Mouse (Mus musculus): ENCODE results near the gene Rasl10a. TPM values are rescaled to one million over a fixed set of nuclear protein-coding genes. Genes with fewer than 3 reads are reported as not detected.

Rasl10a gene
- polyA plus RNA-seq, 1 experiment from 2014 or later, result 1.1 TPM

DNA sequence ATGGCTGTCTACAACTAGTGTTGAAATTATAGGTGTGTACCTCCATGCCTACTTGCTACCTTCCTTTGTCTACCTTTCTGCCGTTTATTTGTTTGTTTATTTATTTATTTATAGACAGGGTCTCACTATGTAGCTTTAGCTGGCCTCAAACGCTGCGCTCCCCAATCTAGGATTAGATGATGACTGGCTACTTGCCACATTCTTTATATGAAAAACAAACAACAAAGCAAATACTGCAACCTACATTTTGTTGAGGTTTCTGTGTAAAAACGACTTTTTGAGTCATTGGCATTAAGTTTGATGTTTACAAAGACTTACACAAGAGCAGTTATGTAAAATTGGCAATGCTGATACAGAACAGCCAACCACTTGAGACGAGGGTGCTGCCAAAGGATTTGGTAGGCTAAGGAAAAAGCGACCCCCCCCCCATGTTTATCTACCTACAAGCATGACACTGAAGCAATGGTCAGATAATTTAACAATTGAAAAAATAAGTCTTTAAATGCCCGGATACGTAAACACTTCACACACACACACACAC is 38.6 kb downstream of the Rasl10a start:
- Histone ChIP-seq H3K9ac (peak overlapping the region; percentile 90), H3K9me3 (no peaks in the 10 kb centered on the region), H3K27ac (no peak overlapping the region), H3K4me2 (replicated peaks) (peak overlapping the region; percentile 83), H3K4me1 (peaks cover 25% of the 10 kb centered on the region), H3K4me3 (peak overlapping the region; percentile 69), H3K27me3 (no peaks in the 10 kb centered on the region), H3K36me3 (peaks cover 18% of the 10 kb centered on the region)
- 71% methylated on average over 8 of the region's 8 CpGs for WGBS
- no peak for ATAC-seq (ENCODE audit: insufficient number of reproducible peaks, insufficient read depth, low FRiP score, low TSS enrichment)

DNA sequence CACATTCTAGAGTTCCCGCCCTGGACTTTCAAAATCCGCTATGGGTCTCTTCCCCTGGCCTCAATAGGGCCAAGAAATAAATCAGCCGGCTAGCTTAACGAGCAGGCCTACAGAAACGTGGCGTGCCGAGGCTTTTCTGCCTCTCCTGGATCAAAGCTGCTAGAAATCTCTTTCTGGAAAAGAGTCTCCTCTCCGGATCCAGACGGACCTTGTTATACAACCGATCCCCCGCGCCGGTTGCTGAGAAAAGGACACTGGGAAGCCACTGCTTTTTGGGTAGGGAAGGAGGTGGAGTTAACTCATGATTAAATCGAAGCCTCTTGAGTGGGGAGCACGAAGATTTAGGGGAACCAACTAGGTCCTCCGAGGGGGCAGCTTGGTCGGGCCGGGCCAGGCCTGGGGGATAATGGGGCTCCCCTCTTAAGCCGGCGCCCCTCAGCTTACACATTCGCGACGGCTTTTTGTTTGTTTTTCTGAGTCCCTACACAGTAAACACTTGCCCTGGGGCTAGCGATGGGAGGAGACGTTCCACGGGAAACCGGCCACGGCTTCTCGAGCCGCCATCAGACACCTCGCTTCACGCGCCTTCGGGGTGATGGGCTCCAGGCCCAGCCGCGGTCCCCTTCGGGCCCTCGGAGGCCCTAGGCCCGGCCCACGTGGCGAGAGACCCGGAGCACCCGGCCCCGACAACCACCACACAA is 40.3 kb downstream of the Rasl10a start:
- Histone ChIP-seq H3K4me2 (replicated peaks) (peak overlapping the region; percentile 83), H3K4me1 (peaks cover 25% of the 10 kb centered on the region), H3K27ac (peak overlapping the region; percentile 97), H3K9me3 (no peaks in the 10 kb centered on the region), H3K4me3 (peak overlapping the region; percentile 69), H3K27me3 (no peaks in the 10 kb centered on the region), H3K9ac (peak overlapping the region; percentile 90), H3K36me3 (peaks cover 11% of the 10 kb centered on the region; the same call in 1 of the 2 replicates)
- 0 out of 2 replicates have a peak, but pooled peaks have one; percentile 13 for ATAC-seq (ENCODE audit: insufficient number of reproducible peaks, insufficient read depth, low FRiP score, low TSS enrichment)
- under 1% methylated on average over 44 of the region's 44 CpGs for WGBS

- ATAC-seq (ENCODE audit: insufficient number of reproducible peaks, insufficient read depth, low FRiP score, low TSS enrichment), result peak; percentile 85
- no peaks in the 10 kb centered on the region for H3K9me3 ChIP-seq
- WGBS, result under 1% methylated on average over 90 of the region's 92 CpGs
Observed at GRCm38 (mm10) chr11:5098736-5099542, 41.0 kb downstream of the Rasl10a start, which contains the start of the genes Rhbdd3 and Ewsr1. Gene Rhbdd3, plus strand, starts transcription at chr11:5098926. Gene Ewsr1, minus strand, starts transcription at chr11:5099266.

DNA sequence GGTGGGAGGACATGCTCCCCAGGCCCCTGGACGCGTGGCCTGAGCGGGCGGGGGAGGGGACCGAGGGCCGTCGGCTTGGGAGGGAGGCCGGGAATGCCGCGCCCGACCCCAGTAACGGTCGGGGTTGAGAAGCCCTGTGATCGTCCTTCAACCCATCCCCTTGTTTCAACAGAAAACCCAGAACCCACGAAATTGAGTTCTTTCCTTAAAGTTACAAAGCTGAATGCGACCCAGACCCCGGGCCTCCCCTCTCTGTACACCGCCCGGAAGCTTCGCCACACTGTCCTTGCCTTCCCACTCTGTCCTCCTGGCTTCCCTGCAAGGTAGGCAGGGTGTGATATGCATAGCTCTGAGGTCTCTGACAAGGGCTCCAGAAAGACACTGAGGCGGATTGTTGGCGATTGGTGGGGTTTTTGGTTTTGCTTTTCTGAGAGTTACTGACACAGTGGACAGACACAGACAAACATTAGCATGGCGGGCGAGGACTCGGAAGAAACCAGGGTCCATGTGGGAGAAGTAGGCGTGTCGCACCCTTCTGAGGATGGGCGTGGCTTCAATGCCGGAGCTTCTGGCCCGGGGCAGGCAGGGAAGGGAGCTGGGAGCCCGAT is 41.8 kb downstream of the Rasl10a start:
- WGBS, result 1% methylated on average over 31 of the region's 31 CpGs
- ATAC-seq (ENCODE audit: insufficient number of reproducible peaks, insufficient read depth, low FRiP score, low TSS enrichment), result peak; percentile 81
- Histone ChIP-seq H3K4me3 (peak overlapping the region; percentile 69), H3K4me2 (replicated peaks) (peak overlapping the region; percentile 58), H3K27me3 (no peaks in the 10 kb centered on the region), H3K4me1 (peaks cover 25% of the 10 kb centered on the region), H3K9ac (peak overlapping the region; percentile 90), H3K27ac (peak overlapping the region; percentile 97), H3K36me3 (peaks cover 18% of the 10 kb centered on the region), H3K9me3 (no peaks in the 10 kb centered on the region)

More at GRCm38 (mm10) chr11:5098736-5099542, 41.0 kb downstream of the Rasl10a start, which contains the start of the genes Rhbdd3 and Ewsr1:
- peak within 1 kb of the TSS; percentile 90 for H3K9ac ChIP-seq
- H3K4me2 ChIP-seq (replicated peaks), result peak within 1 kb of the TSS; percentile 83
- H3K36me3 ChIP-seq, result peaks cover 12% of the 10 kb centered on the region; the same call in 1 of the 2 replicates
- H3K4me1 ChIP-seq, result peaks cover 25% of the 10 kb centered on the region
- peak within 1 kb of the TSS; percentile 97 for H3K27ac ChIP-seq
- no peaks in the 10 kb centered on the region for H3K27me3 ChIP-seq
- peak within 1 kb of the TSS; percentile 69 for H3K4me3 ChIP-seq

DNA sequence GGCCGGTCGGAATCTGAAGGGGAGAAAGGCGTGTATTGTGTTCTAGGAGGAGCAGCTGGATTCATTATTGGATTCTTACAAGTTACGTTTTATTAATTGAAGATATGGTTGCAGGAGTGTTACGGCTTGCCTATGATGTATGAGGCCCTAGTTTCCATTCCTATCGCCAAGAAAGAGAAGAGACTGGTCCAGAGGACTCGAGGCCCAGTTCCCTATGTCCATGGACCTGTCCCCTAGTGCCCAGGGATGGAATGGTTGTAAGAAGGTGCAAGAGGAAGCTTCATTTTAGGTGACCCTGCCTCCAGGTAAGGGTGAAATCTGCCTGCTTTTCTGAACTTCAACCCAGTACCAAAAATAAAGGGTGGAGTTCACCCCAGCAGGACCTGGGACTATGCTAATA is 42.4 kb downstream of the Rasl10a start:
- no peak for ATAC-seq (ENCODE audit: insufficient number of reproducible peaks, insufficient read depth, low FRiP score, low TSS enrichment)
- Histone ChIP-seq H3K27me3 (no peaks in the 10 kb centered on the region), H3K27ac (peak overlapping the region; percentile 97), H3K36me3 (peaks cover 19% of the 10 kb centered on the region), H3K9ac (peak overlapping the region; percentile 90), H3K4me1 (peaks cover 25% of the 10 kb centered on the region), H3K4me3 (peak overlapping the region; percentile 69), H3K4me2 (replicated peaks) (peak overlapping the region; percentile 58), H3K9me3 (no peaks in the 10 kb centered on the region)
- WGBS, result under 1% methylated on average over 7 of the region's 7 CpGs

DNA sequence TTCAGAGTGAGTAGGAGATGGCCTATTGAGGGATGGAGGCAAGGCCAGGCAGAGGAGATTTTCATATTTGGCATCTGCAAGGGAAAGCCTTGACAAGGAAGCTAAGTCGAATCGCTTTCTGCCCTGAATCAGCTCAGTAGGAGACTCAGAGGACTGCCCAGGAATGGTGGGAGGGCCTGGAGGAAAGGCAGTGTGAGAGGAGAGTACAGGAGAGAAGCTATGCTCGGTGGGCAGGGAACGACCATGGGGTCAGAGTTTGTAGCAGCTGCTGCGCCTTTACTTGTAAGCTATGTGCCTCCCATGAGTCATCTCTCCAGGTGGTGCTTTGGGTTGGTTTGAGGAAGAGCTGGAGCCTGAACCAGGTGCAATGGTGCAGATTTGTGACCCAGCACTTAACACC is 42.9 kb downstream of the Rasl10a start:
- ATAC-seq (ENCODE audit: insufficient number of reproducible peaks, insufficient read depth, low FRiP score, low TSS enrichment), result no peak
- no peak overlapping the region; the same call in 1 of the 2 replicates for H3K9ac ChIP-seq
- WGBS, result 47% methylated on average over 5 of the region's 5 CpGs
- H3K4me2 ChIP-seq (replicated peaks), result peak overlapping the region; percentile 58
- H3K27ac ChIP-seq, result no peak overlapping the region
- no peaks in the 10 kb centered on the region for H3K9me3 ChIP-seq
- peaks cover 19% of the 10 kb centered on the region for H3K36me3 ChIP-seq
- H3K4me1 ChIP-seq, result peaks cover 25% of the 10 kb centered on the region
- no peaks in the 10 kb centered on the region for H3K27me3 ChIP-seq
- peak overlapping the region; percentile 69 for H3K4me3 ChIP-seq

- H3K9me3 ChIP-seq, result no peaks in the 10 kb centered on the region
- no peak overlapping the region for H3K9ac ChIP-seq
- peaks cover 19% of the 10 kb centered on the region for H3K36me3 ChIP-seq
- H3K4me1 ChIP-seq, result peaks cover 20% of the 10 kb centered on the region
- WGBS, result 79% methylated on average over 6 of the region's 6 CpGs
- no peak overlapping the region for H3K4me3 ChIP-seq
- H3K27ac ChIP-seq, result no peak overlapping the region
- no peak overlapping the region for H3K4me2 ChIP-seq (replicated peaks)
- ATAC-seq (ENCODE audit: insufficient number of reproducible peaks, insufficient read depth, low FRiP score, low TSS enrichment), result no peak
- H3K27me3 ChIP-seq, result no peaks in the 10 kb centered on the region
Observed at GRCm38 (mm10) chr11:5101641-5102040, 43.7 kb downstream of the Rasl10a start.

- Histone ChIP-seq H3K9me3 (no peaks in the 10 kb centered on the region), H3K4me3 (no peak overlapping the region), H3K27me3 (no peaks in the 10 kb centered on the region), H3K4me1 (peaks cover 13% of the 10 kb centered on the region), H3K9ac (no peak overlapping the region), H3K27ac (no peak overlapping the region), H3K36me3 (peaks cover 19% of the 10 kb centered on the region), H3K4me2 (replicated peaks) (no peak overlapping the region)
- no peak for ATAC-seq (ENCODE audit: insufficient number of reproducible peaks, insufficient read depth, low FRiP score, low TSS enrichment)
- WGBS, result 90% methylated on average over 7 of the region's 7 CpGs
Observed at GRCm38 (mm10) chr11:5102384-5102783, 44.5 kb downstream of the Rasl10a start.

DNA sequence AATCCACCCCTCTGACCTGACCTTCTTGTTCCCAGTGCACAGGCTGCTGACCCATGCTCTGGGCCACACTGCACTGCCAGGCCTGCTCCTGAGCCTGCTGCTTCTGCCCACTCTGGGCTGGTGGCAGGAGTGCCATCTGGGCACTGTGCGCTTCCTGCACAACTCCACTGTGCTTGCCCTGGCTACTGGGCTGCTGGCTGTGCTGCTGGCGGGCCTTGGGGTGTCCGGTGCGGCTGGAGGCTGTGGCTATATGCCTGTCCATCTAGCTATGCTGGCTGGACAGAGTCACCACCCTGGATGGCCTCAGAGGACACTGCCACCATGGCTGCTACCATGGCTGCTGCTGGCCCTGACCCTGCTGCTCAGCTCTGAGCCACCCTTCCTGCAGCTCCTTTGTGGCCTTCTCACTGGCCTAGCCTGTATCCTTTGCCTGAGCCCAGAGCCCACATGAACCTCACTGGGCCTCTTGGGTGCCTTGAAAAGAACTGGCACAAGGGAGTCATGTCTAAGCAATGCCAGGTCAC is 46.1 kb downstream of the Rasl10a start:
- H3K27ac ChIP-seq, result no peak overlapping the region
- H3K27me3 ChIP-seq, result no peaks in the 10 kb centered on the region
- H3K9ac ChIP-seq, result no peak overlapping the region
- ATAC-seq (ENCODE audit: insufficient number of reproducible peaks, insufficient read depth, low FRiP score, low TSS enrichment), result no peak
- no peak overlapping the region for H3K4me2 ChIP-seq (replicated peaks)
- peaks cover 12% of the 10 kb centered on the region for H3K4me1 ChIP-seq
- H3K4me3 ChIP-seq, result no peak overlapping the region
- 97% methylated on average over 4 of the region's 4 CpGs for WGBS
- H3K9me3 ChIP-seq, result no peaks in the 10 kb centered on the region
- H3K36me3 ChIP-seq, result peaks cover 19% of the 10 kb centered on the region

GRCm38 (mm10) chr11:5109441-5109840 is 51.5 kb downstream of the Rasl10a start:
- Histone ChIP-seq H3K4me1 (no peaks in the 10 kb centered on the region), H3K9me3 (no peaks in the 10 kb centered on the region), H3K36me3 (peaks cover 4% of the 10 kb centered on the region; the same call in 1 of the 2 replicates), H3K9ac (no peak overlapping the region), H3K4me3 (no peak overlapping the region), H3K4me2 (replicated peaks) (no peak overlapping the region), H3K27ac (no peak overlapping the region), H3K27me3 (no peaks in the 10 kb centered on the region)
- 71% methylated on average over 8 of the region's 8 CpGs for WGBS
- no peak for ATAC-seq (ENCODE audit: insufficient number of reproducible peaks, insufficient read depth, low FRiP score, low TSS enrichment)
